Mouse (Mus musculus): ENCODE measurements around the gene Serhl. TPM values are rescaled to one million over a fixed set of nuclear protein-coding genes. Genes with fewer than 3 reads are reported as not detected.

Serhl gene
- polyA plus RNA-seq, 1 experiment from 2014 or later, result 70.7 TPM

DNA sequence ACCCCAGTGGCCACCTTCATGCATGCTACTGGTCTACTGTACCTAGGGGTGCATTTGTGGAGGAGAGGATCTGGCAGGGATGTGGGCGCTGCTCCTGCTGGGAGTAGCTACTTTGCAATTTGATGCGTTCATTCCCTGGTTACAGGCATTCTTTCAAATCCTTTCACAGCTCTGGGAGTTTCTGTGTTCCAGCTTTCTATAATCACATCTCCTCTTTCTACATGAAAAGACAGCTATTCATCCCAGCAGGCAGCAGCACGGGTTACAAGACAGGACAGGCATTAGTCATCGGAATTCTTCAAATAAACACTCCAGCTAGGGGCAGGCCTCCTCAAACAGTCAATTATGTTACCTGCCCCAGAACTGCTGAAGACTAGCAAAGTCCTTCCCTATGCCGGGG lies 53.6 kb downstream of the Serhl start:
- H3K27me3 ChIP-seq (ENCODE audit: insufficient read depth, low read length), result no peaks in the 10 kb centered on the region
- no peak for ATAC-seq (ENCODE audit: low FRiP score, low TSS enrichment)
- no peak overlapping the region for H3K4me3 ChIP-seq (ENCODE audit: low read length)
- peaks cover 7% of the 10 kb centered on the region for H3K4me1 ChIP-seq (ENCODE audit: insufficient read depth, low read length)
- H3K27ac ChIP-seq (ENCODE audit: low read length), result no peak overlapping the region
- H3K36me3 ChIP-seq (ENCODE audit: insufficient read depth, low read length), result peaks cover 28% of the 10 kb centered on the region
- no peak overlapping the region for H3K4me2 ChIP-seq (replicated peaks; ENCODE audit: low read depth, low read length)
- H3K9ac ChIP-seq (replicated peaks; ENCODE audit: low read length), result no peak overlapping the region
- no peaks in the 10 kb centered on the region for H3K9me3 ChIP-seq (ENCODE audit: low read length)
- 63% methylated on average over 5 of the region's 5 CpGs for WGBS

DNA sequence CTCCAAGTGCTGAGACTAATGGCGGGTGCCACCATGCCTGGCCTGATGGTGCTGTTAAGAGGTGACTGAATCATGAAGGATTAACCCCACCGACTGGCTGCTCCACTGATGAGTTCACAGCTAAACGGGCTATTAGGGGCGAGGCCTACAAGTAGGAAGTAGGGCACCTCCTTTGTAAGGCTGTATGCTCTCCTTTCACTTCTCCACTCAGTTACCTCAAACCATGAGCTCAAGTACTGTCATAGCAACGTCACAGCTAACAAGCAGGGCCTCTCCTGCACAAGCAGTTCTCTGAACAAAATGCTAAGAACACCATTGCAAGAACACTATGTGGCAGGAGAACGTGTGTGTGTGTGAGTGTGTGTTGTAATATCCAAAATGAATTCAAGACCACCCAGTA lies 56.2 kb downstream of the Serhl start:
- H3K4me3 ChIP-seq (ENCODE audit: low read length), result no peak overlapping the region
- ATAC-seq (ENCODE audit: low FRiP score, low TSS enrichment), result no peak
- H3K9me3 ChIP-seq (ENCODE audit: low read length), result no peaks in the 10 kb centered on the region
- no peak overlapping the region for H3K27ac ChIP-seq (ENCODE audit: low read length)
- peaks cover 25% of the 10 kb centered on the region for H3K36me3 ChIP-seq (ENCODE audit: insufficient read depth, low read length)
- no peak overlapping the region for H3K4me2 ChIP-seq (replicated peaks; ENCODE audit: low read depth, low read length)
- peaks cover 12% of the 10 kb centered on the region for H3K4me1 ChIP-seq (ENCODE audit: insufficient read depth, low read length)
- H3K9ac ChIP-seq (replicated peaks; ENCODE audit: low read length), result no peak overlapping the region
- H3K27me3 ChIP-seq (ENCODE audit: insufficient read depth, low read length), result no peaks in the 10 kb centered on the region
- WGBS, result 88% methylated on average over 6 of the region's 6 CpGs

DNA sequence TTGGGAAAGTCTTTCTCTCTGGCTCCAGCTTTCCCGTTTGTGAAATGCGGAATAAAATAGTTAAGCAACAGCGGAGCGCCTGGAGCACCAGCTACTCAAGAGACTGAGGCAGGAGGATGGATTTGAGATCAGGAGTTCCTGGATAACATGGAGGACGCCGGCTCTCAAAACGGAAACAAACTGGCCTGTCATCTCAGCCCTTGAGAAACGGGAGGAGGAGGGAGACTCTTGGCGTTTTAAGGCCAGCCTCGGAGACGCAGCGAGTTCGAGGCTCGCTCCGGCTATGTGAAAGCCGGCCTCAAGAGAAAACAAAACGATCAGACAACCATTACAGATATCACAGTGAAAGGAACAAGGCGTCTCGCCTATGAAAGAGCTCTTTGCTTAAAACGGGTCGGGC lies 59.1 kb downstream of the Serhl start:
- peak overlapping the region; percentile 99 for H3K9ac ChIP-seq (replicated peaks; ENCODE audit: low read length)
- peaks cover 21% of the 10 kb centered on the region for H3K36me3 ChIP-seq (ENCODE audit: insufficient read depth, low read length)
- H3K4me3 ChIP-seq (ENCODE audit: low read length), result peak overlapping the region; percentile 93
- H3K27ac ChIP-seq (ENCODE audit: low read length), result peak overlapping the region; percentile 96
- no peak for ATAC-seq (ENCODE audit: low FRiP score, low TSS enrichment)
- no peaks in the 10 kb centered on the region for H3K9me3 ChIP-seq (ENCODE audit: low read length)
- H3K4me1 ChIP-seq (ENCODE audit: insufficient read depth, low read length), result peaks cover 12% of the 10 kb centered on the region
- H3K27me3 ChIP-seq (ENCODE audit: insufficient read depth, low read length), result no peaks in the 10 kb centered on the region
- H3K4me2 ChIP-seq (replicated peaks; ENCODE audit: low read depth, low read length), result peak overlapping the region; percentile 90
- 2% methylated on average over 21 of the region's 21 CpGs for WGBS

DNA sequence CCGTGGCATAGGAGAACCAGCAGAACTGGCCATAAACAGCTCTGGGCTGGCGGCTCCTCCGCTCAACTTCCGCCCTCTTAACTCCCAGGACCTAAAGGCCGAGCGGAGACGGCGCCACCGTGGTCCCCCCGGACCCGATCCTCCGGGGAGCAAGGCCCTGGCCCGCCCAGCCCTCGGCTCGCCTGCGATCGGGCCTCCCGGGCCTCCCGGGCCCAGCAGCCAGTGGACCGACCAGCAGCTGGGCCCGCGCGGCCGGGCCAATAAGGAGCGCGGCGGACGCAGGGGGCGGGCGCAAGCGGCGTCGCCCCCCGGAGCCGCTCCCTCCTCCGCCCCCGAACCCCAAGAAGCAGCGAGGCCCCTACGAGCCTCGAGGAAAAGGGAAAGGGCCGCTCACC lies 59.5 kb downstream of the Serhl start:
- H3K9ac ChIP-seq (replicated peaks; ENCODE audit: low read length), result peak overlapping the region; percentile 99
- 1% methylated on average over 36 of the region's 41 CpGs for WGBS
- peak overlapping the region; percentile 90 for H3K4me2 ChIP-seq (replicated peaks; ENCODE audit: low read depth, low read length)
- peak overlapping the region; percentile 93 for H3K4me3 ChIP-seq (ENCODE audit: low read length)
- H3K27me3 ChIP-seq (ENCODE audit: insufficient read depth, low read length), result no peaks in the 10 kb centered on the region
- peaks cover 12% of the 10 kb centered on the region for H3K4me1 ChIP-seq (ENCODE audit: insufficient read depth, low read length)
- H3K36me3 ChIP-seq (ENCODE audit: insufficient read depth, low read length), result peaks cover 25% of the 10 kb centered on the region
- H3K9me3 ChIP-seq (ENCODE audit: low read length), result no peaks in the 10 kb centered on the region
- ATAC-seq (ENCODE audit: low FRiP score, low TSS enrichment), result peak; percentile 78
- H3K27ac ChIP-seq (ENCODE audit: low read length), result peak overlapping the region; percentile 96

DNA sequence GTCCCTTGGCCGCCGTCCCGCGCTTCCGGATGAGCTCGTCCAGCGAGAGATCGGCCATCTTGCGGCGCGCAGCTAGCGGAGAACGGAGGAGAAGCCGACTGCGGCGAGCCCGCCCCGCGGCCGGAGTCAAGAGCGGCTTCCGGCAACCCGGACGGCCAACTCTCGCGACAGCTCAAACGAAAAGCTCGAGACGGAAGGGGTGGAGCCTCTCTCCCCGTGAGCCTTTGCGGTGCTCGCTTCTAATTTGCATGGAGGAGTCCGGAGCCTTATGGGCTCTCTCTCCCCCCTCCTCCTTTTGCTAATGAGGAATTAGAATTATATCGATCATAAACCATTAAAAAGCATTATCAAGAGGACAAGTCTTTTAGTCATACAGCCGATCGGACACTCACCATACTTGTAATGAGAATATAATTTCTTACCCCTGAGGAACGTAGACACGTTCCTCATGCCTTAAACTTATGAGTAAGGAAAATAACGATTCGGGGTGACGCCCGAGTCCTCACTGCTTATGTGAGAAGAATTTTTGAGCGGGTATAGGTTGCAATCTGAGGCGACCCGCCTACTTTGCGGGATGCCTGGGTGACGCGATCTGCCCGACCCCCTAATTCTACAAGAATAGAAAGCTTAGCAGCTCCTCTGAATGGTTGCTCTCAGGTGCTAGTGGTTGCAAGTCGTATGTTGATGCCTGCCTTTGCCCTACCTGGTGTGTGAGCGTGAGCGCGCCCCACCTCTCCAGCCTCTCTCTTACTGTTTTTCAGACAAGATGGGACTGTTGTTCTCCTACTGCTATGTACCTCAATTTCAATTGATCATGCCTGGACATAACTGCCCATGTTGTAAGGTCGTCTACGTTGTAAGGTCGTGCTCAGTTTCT lies 60.1 kb downstream of the Serhl start, which contains the start of gene Poldip3:
TSS of gene Poldip3 (minus strand) at position 189 of the 877 bp plus-strand sequence.
- peak within 1 kb of the TSS; percentile 93 for H3K4me3 ChIP-seq (ENCODE audit: low read length)
- H3K9me3 ChIP-seq (ENCODE audit: low read length), result no peaks in the 10 kb centered on the region
- H3K9ac ChIP-seq (replicated peaks; ENCODE audit: low read length), result peak within 1 kb of the TSS; percentile 99
- no peaks in the 10 kb centered on the region for H3K27me3 ChIP-seq (ENCODE audit: insufficient read depth, low read length)
- under 1% methylated on average over 56 of the region's 56 CpGs for WGBS
- peaks cover 12% of the 10 kb centered on the region for H3K4me1 ChIP-seq (ENCODE audit: insufficient read depth, low read length)
- H3K27ac ChIP-seq (ENCODE audit: low read length), result peak within 1 kb of the TSS; percentile 96
- peaks cover 25% of the 10 kb centered on the region for H3K36me3 ChIP-seq (ENCODE audit: insufficient read depth, low read length)
- H3K4me2 ChIP-seq (replicated peaks; ENCODE audit: low read depth, low read length), result peak within 1 kb of the TSS; percentile 90
- peak; percentile 93 for ATAC-seq (ENCODE audit: low FRiP score, low TSS enrichment)

DNA sequence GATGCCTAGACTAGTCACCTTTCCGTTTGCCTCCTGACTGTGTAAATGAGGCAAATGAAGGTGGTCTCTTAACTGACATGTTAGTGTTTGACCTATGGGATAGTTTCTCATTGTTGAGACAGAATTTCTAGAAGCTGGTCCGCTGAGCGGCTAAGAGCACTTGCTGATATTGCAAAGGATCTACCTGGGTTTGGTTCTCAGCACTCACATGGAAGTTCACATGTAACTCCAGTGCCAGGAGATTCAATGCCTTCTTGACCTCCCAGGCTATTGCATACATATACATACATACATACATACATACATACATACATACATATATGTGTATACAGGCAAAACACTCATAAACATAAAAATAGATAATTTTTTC lies 60.8 kb downstream of the Serhl start:
- Histone ChIP-seq H3K4me3 (ENCODE audit: low read length) (peak overlapping the region; percentile 93), H3K4me1 (ENCODE audit: insufficient read depth, low read length) (peaks cover 12% of the 10 kb centered on the region), H3K27me3 (ENCODE audit: insufficient read depth, low read length) (no peaks in the 10 kb centered on the region), H3K36me3 (ENCODE audit: insufficient read depth, low read length) (peaks cover 26% of the 10 kb centered on the region), H3K27ac (ENCODE audit: low read length) (peak overlapping the region; percentile 96), H3K9ac (replicated peaks; ENCODE audit: low read length) (peak overlapping the region; percentile 99), H3K9me3 (ENCODE audit: low read length) (no peaks in the 10 kb centered on the region), H3K4me2 (replicated peaks; ENCODE audit: low read depth, low read length) (peak overlapping the region; percentile 49)
- ATAC-seq (ENCODE audit: low FRiP score, low TSS enrichment), result no peak
- whole genome bisulfite sequencing, result 19% methylated on average over 3 of the region's 3 CpGs

DNA sequence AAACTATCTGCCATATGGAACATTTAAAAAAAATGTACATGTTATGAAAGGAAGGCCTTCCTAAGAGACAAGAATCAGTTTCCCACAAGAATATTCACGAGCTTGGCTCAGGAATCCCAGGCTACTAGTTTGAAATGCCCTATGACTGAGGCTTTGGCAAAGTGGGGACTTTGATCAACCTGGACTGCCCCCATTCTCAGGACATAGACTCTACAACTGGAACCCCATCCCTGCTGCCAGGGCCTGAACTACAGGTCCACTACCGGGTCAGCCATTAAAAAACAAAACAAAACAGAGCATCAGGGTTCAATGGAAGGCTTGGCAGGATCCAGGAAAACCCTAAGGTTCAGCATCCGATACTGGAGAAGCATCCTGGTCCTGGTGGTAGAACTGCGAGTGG lies 61.4 kb downstream of the Serhl start:
- Histone ChIP-seq H3K4me3 (ENCODE audit: low read length) (no peak overlapping the region), H3K27me3 (ENCODE audit: insufficient read depth, low read length) (no peaks in the 10 kb centered on the region), H3K27ac (ENCODE audit: low read length) (0 out of 2 replicates have a peak overlapping the region, but pooled peaks have one; percentile 8), H3K36me3 (ENCODE audit: insufficient read depth, low read length) (peaks cover 23% of the 10 kb centered on the region), H3K9me3 (ENCODE audit: low read length) (no peaks in the 10 kb centered on the region), H3K4me1 (ENCODE audit: insufficient read depth, low read length) (peaks cover 12% of the 10 kb centered on the region), H3K4me2 (replicated peaks; ENCODE audit: low read depth, low read length) (no peak overlapping the region), H3K9ac (replicated peaks; ENCODE audit: low read length) (no peak overlapping the region)
- ATAC-seq (ENCODE audit: low FRiP score, low TSS enrichment), result no peak
- 86% methylated on average over 4 of the region's 4 CpGs for WGBS

DNA sequence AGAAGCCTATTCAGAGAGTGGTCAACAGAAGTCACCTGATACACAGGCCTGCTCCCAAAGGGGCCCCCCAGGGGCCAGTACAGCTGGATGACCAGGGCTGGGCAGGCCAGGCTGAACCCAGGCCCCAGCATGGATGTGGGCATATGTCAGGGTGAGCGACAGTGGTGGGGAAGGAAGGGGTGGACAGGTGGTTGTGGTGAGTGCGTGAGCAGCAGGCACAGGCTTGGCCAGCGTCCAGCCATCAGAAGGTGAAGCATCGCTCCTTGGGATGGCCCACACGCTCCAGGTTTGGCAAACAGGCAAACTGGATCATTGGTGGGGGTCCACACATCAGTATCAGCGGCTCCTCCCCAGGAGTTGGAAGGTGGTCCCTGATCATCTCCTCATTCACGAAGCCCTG lies 65.0 kb downstream of the Serhl start:
- Histone ChIP-seq H3K36me3 (ENCODE audit: insufficient read depth, low read length) (peaks cover 32% of the 10 kb centered on the region), H3K4me3 (ENCODE audit: low read length) (no peak overlapping the region), H3K4me1 (ENCODE audit: insufficient read depth, low read length) (no peaks in the 10 kb centered on the region), H3K4me2 (replicated peaks; ENCODE audit: low read depth, low read length) (no peak overlapping the region), H3K9me3 (ENCODE audit: low read length) (no peaks in the 10 kb centered on the region), H3K27ac (ENCODE audit: low read length) (no peak overlapping the region), H3K27me3 (ENCODE audit: insufficient read depth, low read length) (no peaks in the 10 kb centered on the region), H3K9ac (replicated peaks; ENCODE audit: low read length) (no peak overlapping the region)
- no peak for ATAC-seq (ENCODE audit: low FRiP score, low TSS enrichment)
- WGBS, result 92% methylated on average over 7 of the region's 7 CpGs

DNA sequence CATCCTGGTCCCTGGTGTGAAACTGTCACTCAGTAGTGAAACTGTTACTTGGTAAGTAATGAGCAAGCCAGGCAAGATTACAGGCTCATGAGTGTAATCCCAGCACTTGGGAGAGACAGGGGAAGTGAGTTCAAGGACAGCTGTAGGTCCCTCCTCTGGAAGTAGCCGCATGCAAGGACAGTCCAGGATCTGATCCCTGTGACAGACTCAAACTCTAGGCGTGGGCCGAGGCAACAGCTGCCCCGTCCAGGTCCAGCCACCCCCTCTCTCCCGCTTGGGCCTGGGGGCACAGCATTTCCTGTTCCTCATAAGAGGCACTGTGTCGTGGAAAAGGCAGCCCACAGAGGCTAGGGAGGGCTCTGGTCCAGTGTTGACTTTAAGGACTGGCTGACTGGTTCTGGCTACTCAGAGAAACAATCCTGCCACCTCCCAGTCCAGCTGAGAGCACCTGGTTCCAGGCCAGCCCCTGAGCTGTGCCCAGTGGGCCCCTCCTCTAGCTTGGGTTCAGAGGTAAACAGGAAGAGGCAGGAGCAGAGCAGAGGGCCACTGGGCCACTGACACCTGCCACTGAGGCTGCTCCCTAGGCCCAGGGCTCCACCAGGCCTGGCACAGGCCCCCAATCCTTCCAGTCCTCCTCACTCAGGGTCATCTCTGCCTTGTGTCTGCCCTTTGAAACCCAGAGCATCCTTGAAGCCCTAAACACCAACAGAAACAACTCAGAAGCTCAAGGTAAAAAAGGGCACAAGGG lies 66.5 kb downstream of the Serhl start:
- Histone ChIP-seq H3K27ac (ENCODE audit: low read length) (peak overlapping the region; percentile 15; the same call in 1 of the 2 replicates), H3K9ac (replicated peaks; ENCODE audit: low read length) (no peak overlapping the region; the same call in 1 of the 2 replicates), H3K4me2 (replicated peaks; ENCODE audit: low read depth, low read length) (no peak overlapping the region), H3K9me3 (ENCODE audit: low read length) (no peaks in the 10 kb centered on the region), H3K4me1 (ENCODE audit: insufficient read depth, low read length) (no peaks in the 10 kb centered on the region), H3K27me3 (ENCODE audit: insufficient read depth, low read length) (no peaks in the 10 kb centered on the region), H3K4me3 (ENCODE audit: low read length) (no peak overlapping the region), H3K36me3 (ENCODE audit: insufficient read depth, low read length) (peaks cover 46% of the 10 kb centered on the region)
- 0 out of 2 replicates have a peak, but pooled peaks have one; percentile 11 for ATAC-seq (ENCODE audit: low FRiP score, low TSS enrichment)
- 66% methylated on average over 6 of the region's 6 CpGs for WGBS
